23 mouse cellular contexts compared by ENCODE assay signal in genomic region chr13:19689971-19690370, GRCm38 (mm10). TPM values are rescaled to one million over a fixed set of nuclear protein-coding genes. Genes with fewer than 3 reads are reported as not detected.
DNase-seq lines count a peak whose midpoint lies in the region; ATAC-seq and TF ChIP-seq lines count a peak whose summit lies in the region.
"Had no signal": no experiment of that assay in that cellular context is flagged by ENCODE, and none has a peak within 500 bp of the region (broad histone marks: within the 10 kb centered on the region; RNA-seq: fewer than 3 reads in every experiment).

No protein-coding gene starts in this region.

- peak overlapping the region; percentile 44; the same call in 1 of the 2 replicates for H3K4me2 ChIP-seq in liver, postnatal 0 days (ENCODE audit: low read depth, low read length)
- no peak overlapping the region for H3K4me2 ChIP-seq in liver, embryonic 11.5 days
- H3K4me2 ChIP-seq: hindbrain, embryonic 14.5 days had no signal

- H3K36me3 ChIP-seq in liver, postnatal 0 days (replicated peaks; ENCODE audit: insufficient read depth, low read length), result no peaks in the 10 kb centered on the region
- no peaks in the 10 kb centered on the region for H3K36me3 ChIP-seq in liver, embryonic 11.5 days (ENCODE audit: control insufficient read depth, insufficient read depth, low read length)
- H3K36me3 ChIP-seq in MEL (ENCODE audit: control insufficient read depth in 1 of 2, insufficient read depth in 2 of 2, low read length in 2 of 2), result no peaks in the 10 kb centered on the region
- H3K36me3 ChIP-seq: embryonic facial prominence, embryonic 10.5 days; heart, embryonic 10.5 days; hindbrain, embryonic 10.5 days had no signal

- no peak for DNase-seq in liver, postnatal 0 days
- no peak for DNase-seq in liver, embryonic 11.5 days (ENCODE audit: low spot score)
- DNase-seq in MEL (ENCODE audit: low read depth, low spot score), result peak; percentile 12
- no peak for DNase-seq in cerebellum, postnatal 14 days
- DNase-seq in cerebellum, postnatal 10 days, result no peak
- DNase-seq: adrenal gland, postnatal 10 days; cerebellum, adult 11 months; cerebellum, adult 8-10 months; cerebellum, postnatal 36 days; gastrocnemius, postnatal 36 days; heart, adult 18-20 months; heart, postnatal 10 days had no signal

- ATAC-seq in liver, postnatal 0 days, result no peak
- ATAC-seq in liver, embryonic 11.5 days (replicated peaks; ENCODE audit: low FRiP score), result no peak
- peak; percentile 62 to 84 for ATAC-seq in hematopoietic stem cell, adult 5-6 weeks (replicated peaks in 1 of 2; ENCODE audit: insufficient read depth in 1 of 2, low FRiP score in 2 of 2, low TSS enrichment in 1 of 2, low read depth in 1 of 2, poor library complexity in 2 of 2, severe bottlenecking in 2 of 2)
- peak; percentile 51; the same call in 1 of the 2 replicates for ATAC-seq in neutrophil, adult 5-6 weeks (ENCODE audit: extremely low read depth, insufficient number of reproducible peaks, low FRiP score, poor library complexity, severe bottlenecking)
- ATAC-seq: forebrain, embryonic 14.5 days had no signal

- H3K4me3 ChIP-seq in liver, postnatal 0 days (ENCODE audit: low read depth, low read length), result 0 out of 2 replicates have a peak overlapping the region, but pooled peaks have one; percentile 10
- H3K4me3 ChIP-seq in liver, embryonic 11.5 days (ENCODE audit: low read depth, low read length), result no peak overlapping the region
- peak overlapping the region in 1 of 2 experiments; percentile 11; a peak in 1 of 4 replicates for H3K4me3 ChIP-seq in MEL (ENCODE audit: control insufficient read depth in 1 of 2, insufficient read depth in 1 of 2, low read depth in 2 of 2, low read length in 2 of 2)
- H3K4me3 ChIP-seq: embryonic facial prominence, embryonic 10.5 days; heart, embryonic 10.5 days; hindbrain, embryonic 10.5 days had no signal

- TF ChIP-seq EP300 in liver, postnatal 0 days (IDR thresholded peaks at IDR 0.05; ENCODE audit: low read depth), result no peak
- no peak for TF ChIP-seq EP300 in MEL (IDR thresholded peaks at IDR 0.05; ENCODE audit: low read depth in 1 of 2, low read length in 2 of 2)

- 40% methylated on average over 3 of the region's 3 CpGs for WGBS in liver, postnatal 0 days (ENCODE audit: insufficient replicate concordance)
- WGBS in liver, embryonic 11.5 days, result 65% methylated on average over 3 of the region's 3 CpGs

- TF ChIP-seq RAD21 in MEL (IDR thresholded peaks at IDR 0.05; ENCODE audit: low read depth, low read length), result no peak

- H3K9ac ChIP-seq in liver, postnatal 0 days (replicated peaks), result no peak overlapping the region
- no peak overlapping the region for H3K9ac ChIP-seq in liver, embryonic 11.5 days (ENCODE audit: low read depth, low read length)
- no peak overlapping the region for H3K9ac ChIP-seq in MEL (ENCODE audit: control insufficient read depth, low read depth, low read length, poor library complexity, severe bottlenecking)
- H3K9ac ChIP-seq: hindbrain, embryonic 14.5 days had no signal

- TF ChIP-seq POLR2A in MEL (IDR thresholded peaks at IDR 0.05; ENCODE audit: control insufficient read depth in 1 of 2, insufficient read depth in 1 of 2, low read depth in 1 of 2, low read length in 2 of 2, poor library complexity in 1 of 2), result no peak

- no peak for TF ChIP-seq CTCF in liver, postnatal 0 days (IDR thresholded peaks at IDR 0.05; ENCODE audit: low read depth)
- TF ChIP-seq CTCF in MEL (IDR thresholded peaks at IDR 0.05 in 2 of 3, conservative IDR thresholded peaks at IDR 0.05 in 1 of 3; ENCODE audit: control insufficient read depth in 1 of 3, insufficient read depth in 1 of 3, low read depth in 2 of 3, low read length in 3 of 3, poor library complexity in 1 of 3, severe bottlenecking in 1 of 3), result no peak

- H3K4me1 ChIP-seq in liver, postnatal 0 days (ENCODE audit: insufficient read depth), result no peaks in the 10 kb centered on the region
- H3K4me1 ChIP-seq in liver, embryonic 11.5 days (replicated peaks; ENCODE audit: control insufficient read depth, insufficient read depth, low read length), result no peaks in the 10 kb centered on the region
- no peaks in the 10 kb centered on the region for H3K4me1 ChIP-seq in MEL (ENCODE audit: control insufficient read depth in 1 of 2, insufficient read depth in 2 of 2, low read length in 2 of 2)
- H3K4me1 ChIP-seq: embryonic facial prominence, embryonic 10.5 days; heart, embryonic 10.5 days; hindbrain, embryonic 10.5 days had no signal

- H3K79me2 ChIP-seq in MEL (ENCODE audit: control insufficient read depth, insufficient read depth, low read length, poor library complexity), result no peaks in the 10 kb centered on the region

- no peaks in the 10 kb centered on the region for H3K9me3 ChIP-seq in liver, postnatal 0 days (ENCODE audit: low read length)
- H3K9me3 ChIP-seq in liver, embryonic 11.5 days (ENCODE audit: control insufficient read depth, low read length), result no peaks in the 10 kb centered on the region
- H3K9me3 ChIP-seq in MEL (replicated peaks; ENCODE audit: insufficient read depth, low read length), result no peaks in the 10 kb centered on the region
- H3K9me3 ChIP-seq: embryonic facial prominence, embryonic 10.5 days; heart, embryonic 10.5 days; hindbrain, embryonic 10.5 days had no signal

- no peak overlapping the region for H3K27ac ChIP-seq in liver, postnatal 0 days (ENCODE audit: low read depth)
- no peak overlapping the region for H3K27ac ChIP-seq in liver, embryonic 11.5 days (ENCODE audit: low read depth, low read length)
- no peak overlapping the region for H3K27ac ChIP-seq in MEL (ENCODE audit: control insufficient read depth, low read depth, low read length)
- H3K27ac ChIP-seq: embryonic facial prominence, embryonic 10.5 days; heart, embryonic 10.5 days; hindbrain, embryonic 10.5 days; hindbrain, embryonic 14.5 days had no signal

- no peaks in the 10 kb centered on the region for H3K27me3 ChIP-seq in liver, postnatal 0 days (ENCODE audit: insufficient read depth, low read length)
- no peaks in the 10 kb centered on the region for H3K27me3 ChIP-seq in liver, embryonic 11.5 days (replicated peaks; ENCODE audit: control insufficient read depth, insufficient read depth, low read length)
- H3K27me3 ChIP-seq in MEL (ENCODE audit: control insufficient read depth in 1 of 2, insufficient read depth in 2 of 2, low read length in 2 of 2), result peaks cover 3 to 15% of the 10 kb centered on the region in 2 experiments

TF ChIP-seq in MEL, 35 proteins besides CTCF, POLR2A, EP300 and RAD21:
- TF ChIP-seq ZKSCAN1 (IDR thresholded peaks at IDR 0.05; ENCODE audit: low read depth, low read length) (no peak), MYC (IDR thresholded peaks at IDR 0.05; ENCODE audit: low read depth, low read length) (no peak), RCOR1 (IDR thresholded peaks at IDR 0.05; ENCODE audit: low read depth, low read length) (no peak), ZNF384 (IDR thresholded peaks at IDR 0.05; ENCODE audit: low read depth, low read length) (no peak), CHD2 (IDR thresholded peaks at IDR 0.05; ENCODE audit: low read length) (no peak), E2F4 (IDR thresholded peaks at IDR 0.05; ENCODE audit: borderline replicate concordance, low read depth, low read length) (no peak), UBTF (IDR thresholded peaks at IDR 0.05; ENCODE audit: borderline replicate concordance, insufficient read depth, low read depth, low read length) (no peak), TCF12 (IDR thresholded peaks at IDR 0.05; ENCODE audit: low read depth, low read length) (no peak), USF1 (IDR thresholded peaks at IDR 0.05; ENCODE audit: low read depth, low read length) (no peak)
TF ChIP-seq in MEL: peak in this region for 0.

RNA-seq across cellular contexts. Expression of gene Nme8, which starts 7.6 kb away (rescaled TPM):
- not detected in 2 replicates for polyA plus RNA-seq in liver, postnatal 0 days (2015; fragmentation: Nextera tagmentation; extraction: Ambion mirVana)
- polyA plus RNA-seq in liver, embryonic 11.5 days (2014; fragmentation: Nextera tagmentation; extraction: Ambion mirVana), result not detected in 2 replicates
- not detected in 2 replicates for total RNA-seq in MEL (2012; rRNA removed)
- polyA plus RNA-seq in MEL (2012; ENCODE audit: insufficient read depth in 1 of 2, insufficient read length in 2 of 2, low read depth in 1 of 2, low replicate concordance in 2 of 2, missing spikeins in 1 of 2), result not detected
- total RNA-seq in hematopoietic stem cell, adult 5-6 weeks (2017), result not detected in 2 replicates
- not detected in 2 replicates for total RNA-seq in neutrophil, adult 5-6 weeks (2017)
- total RNA-seq: adrenal gland, postnatal 10 days; adrenal gland, postnatal 4 days; ES-E14; gastrocnemius, adult 8-10 months; gastrocnemius, postnatal 36 days; heart, adult 18-20 months had no signal
- polyA plus RNA-seq: embryonic facial prominence, embryonic 10.5 days; embryonic facial prominence, embryonic 14.5 days; forebrain, embryonic 14.5 days; heart, embryonic 10.5 days; hindbrain, embryonic 10.5 days had no signal

Comparison
In these comparisons a context has a peak if more than half of its experiments do, and no peak if none do; other contexts are left out.
1. ATAC-seq: peak in hematopoietic stem cell, adult 5-6 weeks (2 of 2) and neutrophil, adult 5-6 weeks (single experiment); none in liver, postnatal 0 days (single experiment) and liver, embryonic 11.5 days (single experiment).